Mouse (Mus musculus) spleen, adult 2 months (tissue): ENCODE measurements at regions not wholly inside any gene's neighbourhood (a gene's known extent, or its start where the extent isn't known, plus 50 kb on each side); places are given as distances from the start of the nearest gene placed in this dataset.

Experiments
- CTCF ChIP-seq: fragments of 200-500 bp; IDR thresholded peaks from 2 replicates; pipeline ENCODE4 v1.5.1; 2011; ENCODE audit warnings: mild to moderate bottlenecking, inconsistent platforms; ENCODE audit not compliant: insufficient read depth, insufficient read length, insufficient replicate concordance; ENCODE audit errors: extremely low read depth
- POLR2A ChIP-seq: fragments of 200-500 bp; IDR thresholded peaks from 2 replicates; pipeline ENCODE4 v1.6.1; 2011; ENCODE audit warnings: low read depth, low read length, inconsistent platforms

GRCm38 (mm10) chr8:34478891-34479290 is 367.4 kb upstream of the Gm10131 start:
- TF ChIP-seq CTCF (no peak), POLR2A (no peak)
